Mouse (Mus musculus) stomach, postnatal 0 days (tissue): ENCODE data around the gene Specc1. TPM values are rescaled to one million over a fixed set of nuclear protein-coding genes. Genes with fewer than 3 reads are reported as not detected.

Source experiments
- ATAC-seq: fragments of 200-750 bp; cut with Nextera tagmentation; 2 replicates; pipeline ENCODE4 v1.8.0; 2017; ENCODE audit not compliant: low FRiP score, low TSS enrichment
- DNase-seq: peaks from one replicate; pipeline ENCODE4 v3.0.0-alpha.2; 2016; ENCODE audit warnings: low spot score
- H3K27ac ChIP-seq: fragments of 300-500 bp; sonication (generic); replicated peaks from 2 replicates; pipeline ENCODE4 v1.5.1; 2014; ENCODE audit warnings: mild to moderate bottlenecking, control low read depth
- H3K27me3 ChIP-seq: fragments of 300-500 bp; sonication (generic); 2 replicates; pipeline ENCODE4 v1.6.1; 2014; ENCODE audit warnings: low read length; ENCODE audit not compliant: control insufficient read depth, insufficient read depth
- H3K36me3 ChIP-seq: fragments of 300-500 bp; sonication (generic); 2 replicates; pipeline ENCODE4 v1.6.1; 2014; ENCODE audit warnings: low read length, mixed read lengths; ENCODE audit not compliant: control insufficient read depth, insufficient read depth
- H3K4me1 ChIP-seq: fragments of 300-500 bp; sonication (generic); replicated peaks from 2 replicates; pipeline ENCODE4 v1.6.1; 2014; ENCODE audit warnings: antibody characterized with exemption; ENCODE audit not compliant: control insufficient read depth, insufficient read depth
- H3K4me2 ChIP-seq: fragments of 300-500 bp; sonication (generic); replicated peaks from 2 replicates; pipeline ENCODE4 v1.6.1; 2014; ENCODE audit warnings: low read depth, mild to moderate bottlenecking, control low read depth, moderate library complexity
- H3K4me3 ChIP-seq: fragments of 300-500 bp; sonication (generic); 2 replicates; pipeline ENCODE4 v1.5.1; 2014; ENCODE audit warnings: low read depth, low read length, control low read depth
- H3K9ac ChIP-seq: fragments of 300-500 bp; sonication (generic); 2 replicates; pipeline ENCODE4 v1.6.1; 2014; ENCODE audit warnings: mild to moderate bottlenecking, low read length, control low read depth, mixed read lengths
- H3K9me3 ChIP-seq: fragments of 300-500 bp; sonication (generic); 2 replicates; pipeline ENCODE4 v1.6.1; 2016; ENCODE audit warnings: low read length; ENCODE audit not compliant: control insufficient read depth
- CTCF ChIP-seq: IDR thresholded peaks from 2 replicates; pipeline ENCODE4 v1.5.1; 2016; ENCODE audit warnings: antibody characterized with exemption, low read depth, mild to moderate bottlenecking, moderate library complexity
- EP300 ChIP-seq: optimal IDR thresholded peaks from 2 replicates; pipeline ENCODE3; 2016; ENCODE audit warnings: antibody characterized with exemption
- WGBS: fragments of 180-500 bp; shearing (Covaris S2); extraction: QIAGEN DNeasy Blood & Tissue Kit; methylation state at CpG from one replicate; pipeline ENCODE4 v1.1.7; 2014; 5-methylcytosine and 5-hydroxymethylcytosine counted together
- polyA plus RNA-seq: library from polyadenylated mRNA; unstranded; fragments of >200 nt; fragmentation: Nextera tagmentation; extraction: Ambion mirVana; gene quantifications from 2 replicates; pipeline ENCODE4 v1.2.1, GENCODE M21; 2015

Gene Specc1
- polyA plus RNA-seq, 1 experiment from 2014 or later = 3.2 TPM

DNA sequence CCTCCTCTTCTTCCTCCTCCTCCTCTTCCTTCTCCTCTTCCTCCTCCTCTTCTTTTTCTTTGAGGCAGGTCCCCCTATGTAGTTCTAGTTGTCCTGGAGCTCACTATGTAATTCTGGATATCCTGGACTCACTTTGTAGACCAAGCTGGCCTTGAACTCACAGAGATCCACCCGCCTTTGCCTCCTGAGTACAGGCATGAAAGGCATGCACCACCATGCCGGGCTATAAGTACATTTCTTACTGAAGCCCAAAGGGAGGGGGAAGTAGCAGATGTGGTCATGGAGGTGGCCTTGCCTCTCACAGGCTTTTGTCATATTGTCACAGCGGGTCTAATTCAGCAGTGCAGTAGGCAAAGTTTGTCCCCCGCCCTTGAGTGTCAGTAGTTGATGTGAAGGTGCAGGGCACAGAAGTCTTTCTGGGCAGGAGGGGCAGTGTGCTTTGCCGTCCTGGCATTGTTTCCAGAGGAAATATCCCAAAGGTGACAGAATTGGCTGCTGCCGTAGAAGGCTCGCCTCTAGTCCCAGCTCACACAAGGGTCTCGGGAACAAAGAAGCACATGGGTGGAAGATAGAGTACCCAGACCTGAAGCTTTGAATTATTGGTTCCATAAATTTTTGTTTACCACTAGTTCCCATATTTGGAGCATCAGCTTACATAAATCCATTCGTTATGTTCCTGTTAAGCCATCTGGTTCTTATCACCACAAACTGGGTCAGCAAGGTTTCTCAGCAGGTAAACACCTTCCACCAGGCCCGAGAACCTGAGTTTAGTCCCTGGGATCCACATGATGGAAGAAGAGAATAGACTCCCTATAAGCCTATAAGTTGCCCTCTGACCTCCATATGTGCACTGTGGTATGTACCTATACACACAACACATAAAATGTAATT lies 62.0 kb downstream of the Specc1 start:
- no peaks in the 10 kb centered on the region for H3K9me3 ChIP-seq
- H3K27me3 ChIP-seq = no peaks in the 10 kb centered on the region
- H3K9ac ChIP-seq = no peak overlapping the region
- no peak for ATAC-seq
- TF ChIP-seq CTCF (no peak), EP300 (no peak)
- H3K4me3 ChIP-seq = no peak overlapping the region
- WGBS = 59% methylated on average over 10 of the region's 10 CpGs
- H3K36me3 ChIP-seq = no peaks in the 10 kb centered on the region
- no peak for DNase-seq
- no peaks in the 10 kb centered on the region for H3K4me1 ChIP-seq
- no peak overlapping the region for H3K4me2 ChIP-seq
- no peak overlapping the region for H3K27ac ChIP-seq

DNA sequence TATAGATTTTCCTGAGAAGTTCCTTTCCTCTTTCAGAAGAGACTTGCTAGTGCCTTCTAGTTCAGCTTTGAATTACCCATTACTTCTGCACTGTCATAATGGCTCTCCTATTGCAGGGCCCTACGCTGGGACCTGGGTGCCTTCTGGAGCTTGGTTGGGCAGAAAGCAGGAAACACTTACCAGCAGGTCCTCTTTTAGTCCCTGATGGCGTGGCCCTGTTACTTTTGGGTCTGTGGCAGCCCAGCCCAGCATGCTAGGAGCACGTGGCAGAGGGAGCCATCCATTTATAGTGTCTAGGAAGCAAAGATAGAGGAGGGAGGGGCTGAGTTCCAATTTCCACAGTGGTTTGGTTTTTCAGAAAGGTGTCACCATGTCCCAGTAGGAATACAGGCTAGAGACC lies 63.3 kb downstream of the Specc1 start:
- Histone ChIP-seq H3K27ac (no peak overlapping the region), H3K4me2 (no peak overlapping the region), H3K4me3 (no peak overlapping the region), H3K36me3 (no peaks in the 10 kb centered on the region), H3K9ac (no peak overlapping the region), H3K4me1 (no peaks in the 10 kb centered on the region), H3K27me3 (no peaks in the 10 kb centered on the region), H3K9me3 (no peaks in the 10 kb centered on the region)
- ATAC-seq (no peak), DNase-seq (no peak)
- WGBS = 70% methylated on average over 3 of the region's 3 CpGs
- no peak for TF ChIP-seq CTCF
- TF ChIP-seq EP300 = no peak

DNA sequence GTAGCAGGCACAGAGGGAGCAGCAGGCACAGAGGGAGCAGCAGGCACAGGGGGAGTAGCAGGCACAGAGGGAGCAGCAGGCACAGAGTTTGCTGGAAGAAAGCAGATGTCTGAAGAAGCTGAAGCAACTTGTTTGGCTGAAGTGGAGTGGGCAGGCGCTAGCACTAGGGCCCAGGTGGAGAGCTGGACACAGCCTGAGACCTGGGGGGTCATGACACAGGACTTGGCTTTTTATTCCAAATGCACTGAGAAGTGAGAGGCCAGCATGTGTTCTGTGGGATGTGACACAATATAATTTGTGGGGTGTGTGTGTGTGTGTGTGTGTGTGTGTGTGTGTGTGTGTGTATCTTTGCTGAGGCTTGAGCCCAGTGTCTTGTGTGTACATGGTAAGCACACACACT lies 64.3 kb downstream of the Specc1 start:
- Histone ChIP-seq H3K27me3 (no peaks in the 10 kb centered on the region), H3K4me1 (no peaks in the 10 kb centered on the region), H3K27ac (no peak overlapping the region), H3K9ac (no peak overlapping the region), H3K4me2 (no peak overlapping the region), H3K36me3 (no peaks in the 10 kb centered on the region), H3K4me3 (no peak overlapping the region), H3K9me3 (no peaks in the 10 kb centered on the region)
- 82% methylated on average over 1 of the region's 1 CpGs for WGBS
- TF ChIP-seq CTCF (no peak), EP300 (no peak)
- ATAC-seq (no peak), DNase-seq (no peak)

DNA sequence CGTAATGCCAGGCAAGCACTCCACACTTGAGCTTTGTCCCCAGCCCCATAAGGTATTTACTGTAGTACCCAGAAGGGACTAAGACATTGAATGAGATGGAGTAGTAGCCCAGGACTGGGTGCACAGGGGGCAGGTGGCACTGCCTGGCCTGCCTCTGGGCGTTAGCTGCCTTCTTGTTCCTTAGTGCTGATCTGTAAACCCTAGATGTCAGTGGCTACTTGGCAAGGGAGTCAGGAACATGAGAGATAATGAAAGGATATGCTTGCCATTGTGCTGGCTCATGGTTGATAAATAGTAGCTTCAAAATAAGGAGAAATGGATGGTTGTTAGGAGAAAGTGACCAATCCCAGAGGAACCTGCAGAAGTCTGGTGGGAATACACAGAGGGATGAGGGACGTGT lies 65.5 kb downstream of the Specc1 start:
- H3K36me3 ChIP-seq = no peaks in the 10 kb centered on the region
- DNase-seq = no peak
- H3K4me3 ChIP-seq = no peak overlapping the region
- no peak overlapping the region for H3K4me2 ChIP-seq
- WGBS = 88% methylated on average over 3 of the region's 3 CpGs
- TF ChIP-seq CTCF (no peak), EP300 (no peak)
- H3K27me3 ChIP-seq = no peaks in the 10 kb centered on the region
- no peaks in the 10 kb centered on the region for H3K4me1 ChIP-seq
- H3K27ac ChIP-seq = no peak overlapping the region
- no peak overlapping the region for H3K9ac ChIP-seq
- ATAC-seq = no peak
- H3K9me3 ChIP-seq = no peaks in the 10 kb centered on the region

DNA sequence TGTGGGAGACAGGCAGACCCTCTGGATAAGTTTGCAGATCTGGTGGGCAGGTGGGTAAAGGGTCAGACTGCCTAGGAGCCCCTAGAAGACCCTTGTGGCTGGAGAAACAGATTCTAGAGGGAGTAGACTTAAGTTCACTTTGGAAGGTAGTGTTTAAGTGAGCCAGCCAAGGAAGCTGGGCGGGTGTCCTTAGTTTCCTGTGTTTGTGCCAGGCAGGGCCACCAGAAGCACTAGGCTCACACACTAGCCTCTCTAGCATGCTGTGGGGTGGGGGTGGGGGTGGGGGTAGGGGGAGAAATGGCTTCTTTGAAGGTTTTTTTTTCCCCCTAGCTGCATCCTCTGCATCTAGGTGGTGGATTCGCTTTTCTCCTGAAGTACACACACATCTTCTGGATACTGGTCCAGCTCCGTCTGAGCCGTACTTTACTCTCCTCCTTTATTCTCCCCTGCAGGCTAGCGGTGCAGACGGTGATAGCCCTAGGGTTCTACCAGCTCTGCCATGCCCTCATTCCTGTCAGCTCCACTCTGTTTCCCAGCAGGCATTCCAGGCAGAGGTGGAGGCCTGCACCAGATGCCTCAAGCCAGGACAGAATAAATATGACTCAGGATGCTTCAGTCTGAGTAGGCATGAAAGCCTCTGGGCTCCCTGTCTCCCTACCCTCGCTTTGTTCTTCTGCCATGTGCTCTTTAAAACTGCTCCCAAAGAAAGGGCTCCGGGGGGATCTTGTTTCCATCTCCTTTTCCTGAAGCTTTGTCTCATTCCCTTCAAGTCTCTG lies 66.3 kb downstream of the Specc1 start:
- H3K27me3 ChIP-seq = no peaks in the 10 kb centered on the region
- no peaks in the 10 kb centered on the region for H3K4me1 ChIP-seq
- DNase-seq = no peak
- no peak overlapping the region for H3K27ac ChIP-seq
- H3K4me2 ChIP-seq = no peak overlapping the region
- TF ChIP-seq EP300 (no peak), CTCF (no peak)
- ATAC-seq = no peak
- no peaks in the 10 kb centered on the region for H3K9me3 ChIP-seq
- WGBS = 80% methylated on average over 8 of the region's 8 CpGs
- H3K4me3 ChIP-seq = no peak overlapping the region
- H3K36me3 ChIP-seq = no peaks in the 10 kb centered on the region
- H3K9ac ChIP-seq = no peak overlapping the region
